Mouse (Mus musculus): Measurements from ENCODE around the gene Hspa1b. TPM values are rescaled to one million over a fixed set of nuclear protein-coding genes. Genes with fewer than 3 reads are reported as not detected.
"Not testable (repeated sequence)": the region's sequence is repeated elsewhere in the genome, so short reads cannot be mapped to it uniquely, and the experiment has no call there.

Gene Hspa1b
- total RNA-seq, 2 experiments from 2014 or later: 4.3 to 5.3 TPM

- no peak for DNase-seq (ENCODE audit: low spot score in 2 of 2)
Observed at GRCm38 (mm10) chr17:34982328-34982727, 23.3 kb upstream of the Hspa1b start.

- DNase-seq (ENCODE audit: low spot score in 2 of 2): peak; percentile 91
Observed at GRCm38 (mm10) chr17:34981690-34982180, 22.7 kb upstream of the Hspa1b start, which contains the start of gene Lsm2. Lsm2 (plus strand) TSS chr17:34981862.

GRCm38 (mm10) chr17:34980655-34981054 lies 21.6 kb upstream of the Hspa1b start:
- no peak for DNase-seq (ENCODE audit: low spot score in 2 of 2)

GRCm38 (mm10) chr17:34979631-34980030 lies 20.6 kb upstream of the Hspa1b start:
- DNase-seq (ENCODE audit: low spot score in 2 of 2): no peak

GRCm38 (mm10) chr17:34978239-34978638 lies 19.2 kb upstream of the Hspa1b start:
- no peak for DNase-seq (ENCODE audit: low spot score in 2 of 2)

- DNase-seq (ENCODE audit: low spot score in 2 of 2): no peak
Observed at GRCm38 (mm10) chr17:34977000-34977399, 18.0 kb upstream of the Hspa1b start.

GRCm38 (mm10) chr17:34975581-34976492 lies 16.8 kb upstream of the Hspa1b start:
- DNase-seq (ENCODE audit: low spot score in 2 of 2): no peak

GRCm38 (mm10) chr17:34972069-34972749 lies 13.2 kb upstream of the Hspa1b start, which contains the start of the genes Hspa1a and Hspa1l:
Hspa1a (minus strand) TSS chr17:34972156.
Hspa1l (plus strand) TSS chr17:34972703.
- peak; percentile 57 to 69 for DNase-seq (ENCODE audit: low spot score in 2 of 2)

- not testable (repeated sequence) for DNase-seq (ENCODE audit: low spot score in 2 of 2)
Observed at GRCm38 (mm10) chr17:34971694-34972068, 12.6 kb upstream of the Hspa1b start.

- not testable (repeated sequence) for DNase-seq (ENCODE audit: low spot score in 2 of 2)
Observed at GRCm38 (mm10) chr17:34970850-34971249, 11.8 kb upstream of the Hspa1b start.

GRCm38 (mm10) chr17:34969822-34970221 lies 10.8 kb upstream of the Hspa1b start, which contains the start of gene Gm20481:
Gm20481 (plus strand) TSS chr17:34969912.
- not testable (repeated sequence) for DNase-seq (ENCODE audit: low spot score in 2 of 2)

GRCm38 (mm10) chr17:34965627-34966026 lies 6.6 kb upstream of the Hspa1b start:
- no peak for DNase-seq (ENCODE audit: low spot score in 2 of 2)

GRCm38 (mm10) chr17:34964640-34965049 lies 5.6 kb upstream of the Hspa1b start:
- no peak for DNase-seq (ENCODE audit: low spot score in 2 of 2)

- no peak for DNase-seq (ENCODE audit: low spot score in 2 of 2)
Observed at GRCm38 (mm10) chr17:34962841-34963240, 3.8 kb upstream of the Hspa1b start.

- no peak for DNase-seq (ENCODE audit: low spot score in 2 of 2)
Observed at GRCm38 (mm10) chr17:34962125-34962524, 3.1 kb upstream of the Hspa1b start.

GRCm38 (mm10) chr17:34960702-34961493 lies 1.9 kb upstream of the Hspa1b start:
- no peak for DNase-seq (ENCODE audit: low spot score in 2 of 2)

GRCm38 (mm10) chr17:34959881-34960515 lies 960 bp upstream of the Hspa1b start:
- no peak for DNase-seq (ENCODE audit: low spot score in 2 of 2)

- not testable (repeated sequence) for DNase-seq (ENCODE audit: low spot score in 2 of 2)
Observed at GRCm38 (mm10) chr17:34958734-34959129, 306 bp downstream of the Hspa1b start.

GRCm38 (mm10) chr17:34957966-34958365 lies 1.1 kb downstream of the Hspa1b start:
- not testable (repeated sequence) for DNase-seq (ENCODE audit: low spot score in 2 of 2)

- not testable (repeated sequence) for DNase-seq (ENCODE audit: low spot score in 2 of 2)
Observed at GRCm38 (mm10) chr17:34957291-34957690, 1.7 kb downstream of the Hspa1b start.
